Mouse (Mus musculus) lung, adult 2 months (tissue): ENCODE data around the gene Aldh3b2.

Experiments
- CTCF ChIP-seq: fragments of 200-500 bp; IDR thresholded peaks from 2 replicates; pipeline ENCODE4 v1.5.1; 2011; ENCODE audit warnings: mild to moderate bottlenecking, low read length, control low read depth; ENCODE audit not compliant: insufficient read depth
- POLR2A ChIP-seq: fragments of 200-500 bp; IDR thresholded peaks from 2 replicates; pipeline ENCODE4 v1.6.1; 2011; ENCODE audit warnings: low read depth, mild to moderate bottlenecking, control low read depth, low read length, borderline replicate concordance; ENCODE audit errors: extremely low read depth

- TF ChIP-seq CTCF = no peak
- no peak for TF ChIP-seq POLR2A
Measured at GRCm38 (mm10) chr19:3930262-3931057, 41.7 kb upstream of the Aldh3b2 start.
